In genomic region chr2:113757525-113758310, GRCm38 (mm10) we compare ENCODE assay signal across 8 mouse cellular contexts. TPM values are rescaled to one million over a fixed set of nuclear protein-coding genes. Genes with fewer than 3 reads are reported as not detected.
A peak's percentile ranks its signal among the peaks of the same experiment; 100 is the strongest.
DNase-seq lines count a peak whose midpoint lies in the region; ATAC-seq and TF ChIP-seq lines count a peak whose summit lies in the region.

No protein-coding gene starts in this region.

- H3K9ac ChIP-seq in forebrain, postnatal 0 days: peak overlapping the region; percentile 53
- H3K9ac ChIP-seq in midbrain, postnatal 0 days (replicated peaks; ENCODE audit: low read length, poor library complexity, severe bottlenecking): peak overlapping the region; percentile 54

- peak overlapping the region; percentile 99 for H3K4me2 ChIP-seq in forebrain, postnatal 0 days (ENCODE audit: low read depth)
- peak overlapping the region; percentile 98 for H3K4me2 ChIP-seq in midbrain, postnatal 0 days (ENCODE audit: low read depth, low read length, poor library complexity, severe bottlenecking)

- H3K4me1 ChIP-seq in heart, embryonic 10.5 days: peaks cover 24% of the 10 kb centered on the region
- 0 out of 2 replicates have a peak, but pooled peaks cover 8% of the 10 kb centered on the region for H3K4me1 ChIP-seq in forebrain, postnatal 0 days (ENCODE audit: insufficient read depth)
- H3K4me1 ChIP-seq in midbrain, postnatal 0 days (ENCODE audit: insufficient read depth, low read length): peaks cover 4% of the 10 kb centered on the region; the same call in 1 of the 2 replicates

- no peaks in the 10 kb centered on the region for H3K36me3 ChIP-seq in heart, embryonic 10.5 days
- H3K36me3 ChIP-seq in forebrain, postnatal 0 days (ENCODE audit: insufficient read depth): no peaks in the 10 kb centered on the region
- H3K36me3 ChIP-seq in midbrain, postnatal 0 days (ENCODE audit: insufficient read depth, low read length): no peaks in the 10 kb centered on the region

- peak; percentile 50 for ATAC-seq in forebrain, postnatal 0 days
- ATAC-seq in midbrain, postnatal 0 days (ENCODE audit: low FRiP score): peak; percentile 35

- under 1% methylated on average over 47 of the region's 47 CpGs for WGBS in heart, embryonic 10.5 days
- WGBS in forebrain, postnatal 0 days: under 1% methylated on average over 47 of the region's 47 CpGs
- WGBS in midbrain, postnatal 0 days: under 1% methylated on average over 47 of the region's 47 CpGs

- intact Hi-C loops in heart, postnatal 14 days (cut with DNase I): no loop called here

- peaks cover 74% of the 10 kb centered on the region for H3K27me3 ChIP-seq in heart, embryonic 10.5 days (ENCODE audit: insufficient read depth, poor library complexity, severe bottlenecking)
- H3K27me3 ChIP-seq in forebrain, postnatal 0 days (ENCODE audit: insufficient read depth, low read length): peaks cover 3% of the 10 kb centered on the region; the same call in 1 of the 2 replicates
- peaks cover 8% of the 10 kb centered on the region; the same call in 1 of the 2 replicates for H3K27me3 ChIP-seq in midbrain, postnatal 0 days (ENCODE audit: insufficient read depth, low read length)

- H3K4me3 ChIP-seq in heart, embryonic 10.5 days: peak overlapping the region; percentile 67
- H3K4me3 ChIP-seq in forebrain, postnatal 0 days (ENCODE audit: low read depth, low read length): peak overlapping the region; percentile 52
- H3K4me3 ChIP-seq in midbrain, postnatal 0 days (ENCODE audit: low read depth, low read length): peak overlapping the region; percentile 52

- H3K27ac ChIP-seq in heart, embryonic 10.5 days: no peak overlapping the region
- no peak overlapping the region for H3K27ac ChIP-seq in forebrain, postnatal 0 days (ENCODE audit: low read depth, low read length)
- H3K27ac ChIP-seq in midbrain, postnatal 0 days (ENCODE audit: low read depth, low read length): no peak overlapping the region

- no peaks in the 10 kb centered on the region for H3K9me3 ChIP-seq in heart, embryonic 10.5 days
- no peaks in the 10 kb centered on the region for H3K9me3 ChIP-seq in forebrain, postnatal 0 days (ENCODE audit: low read length)
- no peaks in the 10 kb centered on the region for H3K9me3 ChIP-seq in midbrain, postnatal 0 days (ENCODE audit: low read length)

- TF ChIP-seq CTCF in forebrain, postnatal 0 days (IDR thresholded peaks at IDR 0.05; ENCODE audit: low read depth): no peak
- TF ChIP-seq CTCF in midbrain, postnatal 0 days (IDR thresholded peaks at IDR 0.05): no peak

- peak; percentile 76 for DNase-seq in heart, embryonic 10.5 days (ENCODE audit: low spot score)
- no peak for DNase-seq in heart, postnatal 14 days
- DNase-seq in WW6 (ENCODE audit: low read depth, low spot score): peak; percentile 22
- DNase-seq in forebrain, postnatal 0 days: peak; percentile 71
- DNase-seq in kidney, postnatal 4 days: peak; percentile 56 to 60
- DNase-seq in midbrain, postnatal 0 days (ENCODE audit: low spot score): peak; percentile 58
- DNase-seq in urinary bladder, postnatal 14 days (ENCODE audit: low spot score): no peak
- no peak for DNase-seq in lung, postnatal 36 days

RNA-seq across cellular contexts. Expression of gene Grem1, which starts 0.7 kb away (rescaled TPM):
- polyA plus RNA-seq in heart, embryonic 10.5 days (2016; fragmentation: Nextera tagmentation; extraction: Ambion mirVana): 0.10 and 0.84 TPM in 2 replicates
- total RNA-seq in heart, postnatal 14 days (2021): not detected
- total RNA-seq in forebrain, postnatal 0 days (2014; rRNA removed): 2.5 and 3.4 TPM in 2 replicates
- polyA plus RNA-seq in forebrain, postnatal 0 days (2015; fragmentation: Nextera tagmentation; extraction: Ambion mirVana): 0.58 and 1.1 TPM in 2 replicates
- 4.1 and 4.2 TPM in 2 replicates for total RNA-seq in midbrain, postnatal 0 days (2014; rRNA removed)
- polyA plus RNA-seq in midbrain, postnatal 0 days (2015; fragmentation: Nextera tagmentation; extraction: Ambion mirVana): 1.1 and 1.2 TPM in 2 replicates

Comparison
In these comparisons a context has a peak if more than half of its experiments do, and no peak if none do; other contexts are left out.
1. DNase-seq: peak in heart, embryonic 10.5 days (single experiment), WW6 (single experiment), forebrain, postnatal 0 days (single experiment), kidney, postnatal 4 days (2 of 2) and midbrain, postnatal 0 days (single experiment); none in heart, postnatal 14 days (0 of 2), urinary bladder, postnatal 14 days (single experiment) and lung, postnatal 36 days (single experiment).
2. Peak in every context shown above with its lines, with median percentiles within 50 percentile points of each other: H3K4me3 ChIP-seq.